Mouse (Mus musculus) embryonic fibroblast, embryonic 13.5 days (primary cell): ENCODE data around the gene Mlc1.

ENCODE experiments used
- CTCF ChIP-seq: IDR thresholded peaks from 2 replicates; pipeline ENCODE4 v1.5.1; 2011; ENCODE audit warnings: mild to moderate bottlenecking, control low read depth, low read length, moderate library complexity, borderline replicate concordance; ENCODE audit not compliant: insufficient read depth
- POLR2A ChIP-seq: IDR thresholded peaks from 2 replicates; pipeline ENCODE4 v1.6.1; 2011; ENCODE audit warnings: low read depth, mild to moderate bottlenecking, control low read depth, low read length, moderate library complexity

- TF ChIP-seq POLR2A, result no peak
- peak; percentile 72; the same call in 1 of the 2 replicates for TF ChIP-seq CTCF
Observed at GRCm38 (mm10) chr15:88921131-88921991, 57.4 kb downstream of the Mlc1 start.
